Comparison of ENCODE assay signal across 25 mouse cellular contexts in the genomic region with DNA sequence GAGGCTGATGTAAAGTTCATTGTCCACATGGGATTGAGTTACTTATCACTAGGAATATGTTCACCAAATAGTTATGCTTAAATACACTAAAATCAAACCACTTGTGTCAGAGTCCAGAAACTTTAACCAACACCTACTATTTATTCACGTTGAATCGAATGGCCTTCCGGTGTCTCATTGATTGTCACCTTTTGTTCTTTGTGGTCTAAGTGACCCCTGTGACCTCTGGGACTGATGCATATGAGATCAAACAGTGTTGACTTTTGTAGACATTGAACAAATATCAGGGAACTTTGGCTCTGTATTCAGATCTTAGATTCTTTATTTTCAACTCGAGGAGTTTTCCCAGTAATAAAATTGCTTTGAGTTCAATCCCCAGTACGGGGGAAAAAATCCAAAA. TPM values are rescaled to one million over a fixed set of nuclear protein-coding genes. Genes with fewer than 3 reads are reported as not detected.
"Had no signal": no experiment of that assay in that cellular context is flagged by ENCODE, and none has a peak within 500 bp of the region (broad histone marks: within the 10 kb centered on the region; RNA-seq: fewer than 3 reads in every experiment).

No protein-coding gene starts in this region.

RNA-seq across cellular contexts. Expression of a gene that starts 3.1 kb away (rescaled TPM):
- polyA plus RNA-seq: limb, embryonic 10.5 days; limb, embryonic 11.5 days; limb, embryonic 13.5 days; limb, embryonic 14.5 days; limb, embryonic 15.5 days; liver, adult 2 months; lung, adult 2 months; lung, embryonic 14.5 days; lung, embryonic 15.5 days; lung, embryonic 16.5 days; lung, postnatal 0 days; macrophage; midbrain, embryonic 10.5 days; midbrain, embryonic 11.5 days; midbrain, embryonic 12.5 days; midbrain, embryonic 14.5 days; midbrain, embryonic 16.5 days; midbrain, postnatal 0 days; myocyte; neural tube, embryonic 11.5 days; neural tube, embryonic 12.5 days; neural tube, embryonic 13.5 days had no signal

RNA-seq across cellular contexts. Expression of a gene that starts 56.5 kb away (rescaled TPM):
- polyA plus RNA-seq: limb, embryonic 10.5 days; limb, embryonic 11.5 days; limb, embryonic 12.5 days; limb, embryonic 13.5 days; limb, embryonic 14.5 days; limb, embryonic 15.5 days; liver, adult 2 months; lung, adult 2 months; lung, embryonic 14.5 days; lung, embryonic 16.5 days; lung, postnatal 0 days; macrophage; midbrain, embryonic 10.5 days; midbrain, embryonic 11.5 days; midbrain, embryonic 12.5 days; midbrain, embryonic 13.5 days; midbrain, embryonic 14.5 days; midbrain, embryonic 15.5 days; midbrain, embryonic 16.5 days; midbrain, postnatal 0 days; myocyte; neural tube, embryonic 11.5 days; neural tube, embryonic 12.5 days; neural tube, embryonic 13.5 days had no signal
